Mouse (Mus musculus) spleen, adult 2 months (tissue): ENCODE results near the gene Dvl2.

Source experiments
- CTCF ChIP-seq: fragments of 200-500 bp; IDR thresholded peaks from 2 replicates; pipeline ENCODE4 v1.5.1; 2011; ENCODE audit warnings: mild to moderate bottlenecking, inconsistent platforms; ENCODE audit not compliant: insufficient read depth, insufficient read length, insufficient replicate concordance; ENCODE audit errors: extremely low read depth
- POLR2A ChIP-seq: fragments of 200-500 bp; IDR thresholded peaks from 2 replicates; pipeline ENCODE4 v1.6.1; 2011; ENCODE audit warnings: low read depth, low read length, inconsistent platforms

DNA sequence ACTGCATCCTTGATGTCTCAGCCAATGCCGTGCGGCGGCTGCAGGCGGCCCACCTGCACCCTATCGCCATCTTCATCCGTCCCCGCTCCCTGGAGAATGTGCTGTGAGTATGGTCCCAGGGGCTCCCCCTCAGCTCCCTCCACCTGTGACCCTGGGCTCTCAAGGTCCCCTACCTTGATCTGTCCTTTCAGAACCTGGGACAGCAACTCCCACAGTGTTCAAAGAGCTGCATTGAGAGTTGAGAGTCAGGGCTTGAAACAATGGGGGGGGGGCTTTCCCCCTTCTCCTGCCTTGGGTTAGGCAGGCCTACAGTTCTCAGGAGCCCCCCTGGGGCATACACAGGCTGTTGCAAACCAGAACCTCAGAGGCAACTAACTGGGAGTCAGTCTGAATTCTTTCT lies 43.3 kb downstream of the Dvl2 start:
- TF ChIP-seq POLR2A (no peak), CTCF (no peak)
